Comparison of ENCODE assay signal across 9 mouse cellular contexts in genomic region chr2:159163985-159164384, GRCm38 (mm10).
DNase-seq lines count a peak whose midpoint lies in the region; ATAC-seq and TF ChIP-seq lines count a peak whose summit lies in the region.
"Had no signal": no experiment of that assay in that cellular context is flagged by ENCODE, and none has a peak within 500 bp of the region (broad histone marks: within the 10 kb centered on the region; RNA-seq: fewer than 3 reads in every experiment).

No protein-coding gene starts in this region.

- H3K4me2 ChIP-seq in forebrain, embryonic 16.5 days (ENCODE audit: low read length), result no peak overlapping the region
- H3K4me2 ChIP-seq in stomach, postnatal 0 days (replicated peaks; ENCODE audit: low read depth), result no peak overlapping the region
- H3K4me2 ChIP-seq: heart, embryonic 13.5 days had no signal

- no peak for TF ChIP-seq EP300 in stomach, postnatal 0 days (optimal IDR thresholded peaks at IDR 0.05)

- H3K9ac ChIP-seq in forebrain, embryonic 16.5 days (replicated peaks; ENCODE audit: low read depth, low read length), result no peak overlapping the region
- no peak overlapping the region for H3K9ac ChIP-seq in stomach, postnatal 0 days (ENCODE audit: low read length)
- H3K9ac ChIP-seq: heart, embryonic 13.5 days had no signal

- no peak for TF ChIP-seq POLR2A in thymus, adult 2 months (IDR thresholded peaks at IDR 0.05; ENCODE audit: control insufficient read depth, extremely low read depth, insufficient read depth, low read length, poor library complexity)
- TF ChIP-seq POLR2A in lung, adult 2 months (IDR thresholded peaks at IDR 0.05; ENCODE audit: borderline replicate concordance, extremely low read depth, low read depth, low read length), result no peak

- no peaks in the 10 kb centered on the region for H3K27me3 ChIP-seq in forebrain, embryonic 10.5 days (ENCODE audit: poor library complexity, severe bottlenecking)
- H3K27me3 ChIP-seq in forebrain, embryonic 16.5 days (replicated peaks; ENCODE audit: control insufficient read depth, insufficient read depth, low read length), result no peaks in the 10 kb centered on the region
- no peaks in the 10 kb centered on the region for H3K27me3 ChIP-seq in thymus, adult 2 months (ENCODE audit: control insufficient read depth, insufficient read depth, low read length)
- H3K27me3 ChIP-seq in stomach, postnatal 0 days (ENCODE audit: control insufficient read depth, insufficient read depth, low read length), result no peaks in the 10 kb centered on the region
- H3K27me3 ChIP-seq: heart, embryonic 13.5 days had no signal

- DNase-seq in forebrain, embryonic 10.5 days (ENCODE audit: extremely low spot score, low spot score), result peak; percentile 54
- DNase-seq in thymus, postnatal 4 days, result peak; percentile 30
- no peak for DNase-seq in thymus, adult 2 months
- DNase-seq in embryo, embryonic 11.5 days (ENCODE audit: low read depth, low spot score), result peak; percentile 22
- peak; percentile 72 for DNase-seq in kidney, postnatal 10 days
- peak; percentile 58 for DNase-seq in lung, adult 2 months
- peak; percentile 48 for DNase-seq in stomach, postnatal 0 days (ENCODE audit: low spot score)

- no peak overlapping the region for H3K4me3 ChIP-seq in forebrain, embryonic 10.5 days
- no peak overlapping the region for H3K4me3 ChIP-seq in forebrain, embryonic 16.5 days (replicated peaks; ENCODE audit: low read length)
- H3K4me3 ChIP-seq in thymus, adult 2 months (ENCODE audit: control insufficient read depth, insufficient read depth, low read length), result no peak overlapping the region
- H3K4me3 ChIP-seq in lung, adult 2 months (replicated peaks; ENCODE audit: extremely low read depth, low read depth, low read length), result no peak overlapping the region
- no peak overlapping the region for H3K4me3 ChIP-seq in stomach, postnatal 0 days (ENCODE audit: low read depth, low read length)
- H3K4me3 ChIP-seq: heart, embryonic 13.5 days had no signal

- no peak overlapping the region for H3K27ac ChIP-seq in forebrain, embryonic 10.5 days
- no peak overlapping the region for H3K27ac ChIP-seq in forebrain, embryonic 16.5 days (ENCODE audit: low read length)
- no peak overlapping the region for H3K27ac ChIP-seq in thymus, adult 2 months (ENCODE audit: control insufficient read depth, insufficient read depth, low read length)
- no peak overlapping the region for H3K27ac ChIP-seq in stomach, postnatal 0 days (replicated peaks)
- H3K27ac ChIP-seq: heart, embryonic 13.5 days had no signal

- TF ChIP-seq CTCF in thymus, adult 2 months (IDR thresholded peaks at IDR 0.05; ENCODE audit: borderline replicate concordance, control insufficient read depth, extremely low read depth, insufficient read depth, low read length, poor library complexity), result no peak
- peak; percentile 80 for TF ChIP-seq CTCF in lung, adult 2 months (IDR thresholded peaks at IDR 0.05; ENCODE audit: insufficient read depth, low read length)
- TF ChIP-seq CTCF in stomach, postnatal 0 days (IDR thresholded peaks at IDR 0.05; ENCODE audit: low read depth), result peak; percentile 81

- H3K9me3 ChIP-seq in forebrain, embryonic 10.5 days, result no peaks in the 10 kb centered on the region
- H3K9me3 ChIP-seq in forebrain, embryonic 16.5 days (ENCODE audit: control insufficient read depth, low read length), result no peaks in the 10 kb centered on the region
- no peaks in the 10 kb centered on the region for H3K9me3 ChIP-seq in stomach, postnatal 0 days (ENCODE audit: control insufficient read depth, low read length)
- H3K9me3 ChIP-seq: heart, embryonic 13.5 days had no signal

- no peaks in the 10 kb centered on the region for H3K36me3 ChIP-seq in forebrain, embryonic 10.5 days (replicated peaks)
- no peaks in the 10 kb centered on the region for H3K36me3 ChIP-seq in forebrain, embryonic 16.5 days (ENCODE audit: control insufficient read depth, insufficient read depth)
- H3K36me3 ChIP-seq in thymus, adult 2 months (ENCODE audit: control insufficient read depth, insufficient read depth, low read length), result no peaks in the 10 kb centered on the region
- H3K36me3 ChIP-seq in stomach, postnatal 0 days (ENCODE audit: control insufficient read depth, insufficient read depth, low read length), result no peaks in the 10 kb centered on the region
- H3K36me3 ChIP-seq: heart, embryonic 13.5 days had no signal

- H3K4me1 ChIP-seq in forebrain, embryonic 10.5 days, result 0 out of 2 replicates have a peak, but pooled peaks cover 3% of the 10 kb centered on the region
- no peaks in the 10 kb centered on the region for H3K4me1 ChIP-seq in forebrain, embryonic 16.5 days (replicated peaks; ENCODE audit: control insufficient read depth, insufficient read depth, low read length)
- no peaks in the 10 kb centered on the region for H3K4me1 ChIP-seq in thymus, adult 2 months (replicated peaks; ENCODE audit: control insufficient read depth, insufficient read depth, low read length)
- peaks cover 3% of the 10 kb centered on the region; the same call in 1 of the 2 replicates for H3K4me1 ChIP-seq in lung, adult 2 months (ENCODE audit: control insufficient read depth, insufficient read depth, low read length)
- no peaks in the 10 kb centered on the region for H3K4me1 ChIP-seq in stomach, postnatal 0 days (replicated peaks; ENCODE audit: control insufficient read depth, insufficient read depth)

- no peak for ATAC-seq in forebrain, embryonic 16.5 days
- ATAC-seq in stomach, postnatal 0 days (ENCODE audit: low FRiP score, low TSS enrichment), result no peak

- WGBS in forebrain, embryonic 10.5 days, result 39% methylated on average over 7 of the region's 7 CpGs
- 40% methylated on average over 7 of the region's 7 CpGs for WGBS in forebrain, embryonic 16.5 days
- 43% methylated on average over 7 of the region's 7 CpGs for WGBS in thymus, adult 2 months
- 35% methylated on average over 7 of the region's 7 CpGs for WGBS in lung, adult 2 months
- 31% methylated on average over 7 of the region's 7 CpGs for WGBS in stomach, postnatal 0 days
